Mouse (Mus musculus): ENCODE measurements around the gene Gm20458. TPM values are rescaled to one million over a fixed set of nuclear protein-coding genes. Genes with fewer than 3 reads are reported as not detected.

The Gm20458 gene
- total RNA-seq (2023): 1 to 10 TPM in 1 of 2 experiments, not detected in 1; 1.7 TPM

GRCm38 (mm10) chr2:164460745-164461551 lies at the start of gene Gm20458:
Gm20458 (plus strand) TSS chr2:164460967.

GRCm38 (mm10) chr2:164443460-164444000 lies 17.2 kb upstream of the Gm20458 start, which contains the start of gene Sdc4:
Sdc4 (minus strand) TSS chr2:164443887.

GRCm38 (mm10) chr2:164456864-164457300 lies 3.9 kb upstream of the Gm20458 start, which contains the start of gene Sys1:
Sys1 (plus strand) TSS chr2:164456964.

GRCm38 (mm10) chr2:164473624-164474023 lies 12.9 kb downstream of the Gm20458 start, which contains the start of gene Trp53tg5:
Trp53tg5 (minus strand) TSS chr2:164473724.

GRCm38 (mm10) chr2:164485681-164486257 lies 25.0 kb downstream of the Gm20458 start, which contains the start of gene Dbndd2:
Dbndd2 (plus strand) TSS chr2:164486106.

GRCm38 (mm10) chr2:164496847-164497690 lies 36.3 kb downstream of the Gm20458 start, which contains the start of gene Pigt:
Pigt (plus strand) TSS chr2:164497520.

Other genes with a start within 250 kb of the Gm20458 start
- gene Wfdc15b, start 239.3 kb upstream of the Gm20458 start, total RNA-seq (2023): not detected
- gene Svs2, start 222.5 kb upstream of the Gm20458 start, total RNA-seq (2023): not detected
- gene Svs3b, start 204.3 kb upstream of the Gm20458 start, total RNA-seq (2023): not detected
- not detected for gene Svs4, start 182.5 kb upstream of the Gm20458 start, total RNA-seq (2023)
- gene Svs3a, start 171.7 kb upstream of the Gm20458 start, total RNA-seq (2023): not detected
- gene Svs6, start 144.2 kb upstream of the Gm20458 start, total RNA-seq (2023): not detected
- gene Svs5, start 128.2 kb upstream of the Gm20458 start, total RNA-seq (2023): not detected
- gene Slpi, start 71.9 kb upstream of the Gm20458 start, total RNA-seq (2023): 100 to 1,000 TPM; 492 to 509 TPM
- not detected for gene Rbpjl, start 57.8 kb upstream of the Gm20458 start, total RNA-seq (2023)
- gene Matn4, start 55.8 kb upstream of the Gm20458 start, total RNA-seq (2023): not detected
- 1 to 10 TPM; 1.3 to 1.4 TPM for gene Sdc4, start 17.1 kb upstream of the Gm20458 start, total RNA-seq (2023)
- 10 to 100 TPM; 26.3 to 27.8 TPM for gene Sys1, start 4.0 kb upstream of the Gm20458 start, total RNA-seq (2023)
- gene Trp53tg5, start 12.8 kb downstream of the Gm20458 start, total RNA-seq (2023): not detected
- gene Dbndd2, start 25.1 kb downstream of the Gm20458 start, total RNA-seq (2023): 1 to 10 TPM; 2.1 to 2.7 TPM
- 10 to 100 TPM; 51.9 to 55.3 TPM for gene Pigt, start 36.6 kb downstream of the Gm20458 start, total RNA-seq (2023)
- gene Wfdc2, start 101.4 kb downstream of the Gm20458 start, total RNA-seq (2023): not detected
- not detected for gene Spint3, start 112.5 kb downstream of the Gm20458 start, total RNA-seq (2023)
- gene Wfdc6a, start 124.5 kb downstream of the Gm20458 start, total RNA-seq (2023): not detected
- not detected for gene Eppin, start 132.6 kb downstream of the Gm20458 start, total RNA-seq (2023)
- gene Wfdc6b, start 152.6 kb downstream of the Gm20458 start, total RNA-seq (2023): not detected
- not detected for gene Wfdc8, start 152.7 kb downstream of the Gm20458 start, total RNA-seq (2023)
- gene Wfdc16, start 177.8 kb downstream of the Gm20458 start, total RNA-seq (2023): not detected
- 10 to 100 TPM; 13.6 to 15.0 TPM for gene Wfdc10, start 195.1 kb downstream of the Gm20458 start, total RNA-seq (2023)
- not detected for gene Wfdc9, start 195.6 kb downstream of the Gm20458 start, total RNA-seq (2023)
- gene Wfdc11, start 213.1 kb downstream of the Gm20458 start, total RNA-seq (2023): not detected
- gene Wfdc13, start 224.1 kb downstream of the Gm20458 start, total RNA-seq (2023): not detected
- gene Spint4, start 237.5 kb downstream of the Gm20458 start, total RNA-seq (2023): not detected